In genomic region chr3:137242877-137243276, GRCm38 (mm10) we compare ENCODE assay signal across 18 mouse cellular contexts.
DNase-seq lines count a peak whose midpoint lies in the region; ATAC-seq and TF ChIP-seq lines count a peak whose summit lies in the region.
"Had no signal": no experiment of that assay in that cellular context is flagged by ENCODE, and none has a peak within 500 bp of the region (broad histone marks: within the 10 kb centered on the region; RNA-seq: fewer than 3 reads in every experiment).

No protein-coding gene starts in this region.

- no peaks in the 10 kb centered on the region; the same call in 1 of the 2 replicates for H3K4me1 ChIP-seq in lung, postnatal 0 days (ENCODE audit: insufficient read depth, low read depth, low read length)
- no peaks in the 10 kb centered on the region for H3K4me1 ChIP-seq in hindbrain, embryonic 16.5 days (ENCODE audit: control insufficient read depth, insufficient read depth, low read depth, low read length)
- H3K4me1 ChIP-seq: forebrain, embryonic 13.5 days; limb, embryonic 10.5 days; midbrain, embryonic 13.5 days; stomach, embryonic 15.5 days had no signal

- intact Hi-C loops in heart, postnatal 25 days (cut with DNase I): loop anchor here (2.0 to 10.0 kb wide), 3 partner anchors 38 to 88 kb away; no protein-coding TSS in a partner anchor

- ATAC-seq in lung, postnatal 0 days: peak; percentile 78
- no peak for ATAC-seq in hindbrain, embryonic 16.5 days
- ATAC-seq: activated CD4-positive, CD25-positive, alpha-beta regulatory T cell, adult 4 months; forebrain, embryonic 13.5 days; midbrain, embryonic 13.5 days; Patski had no signal

- TF ChIP-seq CTCF in lung, postnatal 0 days (IDR thresholded peaks at IDR 0.05): no peak

- H3K9me3 ChIP-seq in lung, postnatal 0 days (ENCODE audit: low read length): no peaks in the 10 kb centered on the region
- H3K9me3 ChIP-seq in hindbrain, embryonic 16.5 days (ENCODE audit: control insufficient read depth, low read length): no peaks in the 10 kb centered on the region
- H3K9me3 ChIP-seq: forebrain, embryonic 13.5 days; limb, embryonic 10.5 days; midbrain, embryonic 13.5 days; stomach, embryonic 15.5 days had no signal

- DNase-seq in heart, adult 11 months: peak; percentile 91
- no peak for DNase-seq in heart, postnatal 25 days (ENCODE audit: low spot score)
- peak; percentile 6 to 61 for DNase-seq in kidney, adult 8-10 months
- DNase-seq in kidney, adult 18-20 months: no peak
- DNase-seq in lung, postnatal 0 days (ENCODE audit: low spot score): peak; percentile 46
- DNase-seq in lung, postnatal 4 days: no peak
- DNase-seq: cerebellum, adult 18-20 months; cerebellum, postnatal 36 days; gastrocnemius, postnatal 36 days; right cerebral cortex, postnatal 14 days had no signal

- H3K27me3 ChIP-seq in lung, postnatal 0 days (replicated peaks; ENCODE audit: insufficient read depth, low read length): no peaks in the 10 kb centered on the region
- H3K27me3 ChIP-seq in hindbrain, embryonic 16.5 days (replicated peaks; ENCODE audit: control insufficient read depth, insufficient read depth, low read length): no peaks in the 10 kb centered on the region
- H3K27me3 ChIP-seq: forebrain, embryonic 13.5 days; midbrain, embryonic 13.5 days; Patski; stomach, embryonic 15.5 days had no signal

- H3K9ac ChIP-seq in lung, postnatal 0 days (replicated peaks; ENCODE audit: low read depth): no peak overlapping the region
- H3K9ac ChIP-seq in hindbrain, embryonic 16.5 days (ENCODE audit: low read depth, low read length): no peak overlapping the region
- H3K9ac ChIP-seq: forebrain, embryonic 13.5 days; midbrain, embryonic 13.5 days; stomach, embryonic 15.5 days had no signal

- 13% methylated on average over 1 of the region's 1 CpGs for WGBS in lung, postnatal 0 days
- WGBS in hindbrain, embryonic 16.5 days: 77% methylated on average over 1 of the region's 1 CpGs

- no peaks in the 10 kb centered on the region for H3K36me3 ChIP-seq in lung, postnatal 0 days (ENCODE audit: insufficient read depth, low read length)
- H3K36me3 ChIP-seq in hindbrain, embryonic 16.5 days (ENCODE audit: control insufficient read depth, insufficient read depth, low read length): no peaks in the 10 kb centered on the region
- H3K36me3 ChIP-seq: limb, embryonic 10.5 days; midbrain, embryonic 13.5 days; stomach, embryonic 15.5 days had no signal

- H3K4me2 ChIP-seq in lung, postnatal 0 days (replicated peaks; ENCODE audit: low read depth, low read length): no peak overlapping the region
- H3K4me2 ChIP-seq in hindbrain, embryonic 16.5 days (ENCODE audit: low read length): no peak overlapping the region
- H3K4me2 ChIP-seq: forebrain, embryonic 13.5 days; liver, embryonic 11.5 days; midbrain, embryonic 13.5 days; stomach, embryonic 15.5 days had no signal

- H3K27ac ChIP-seq in lung, postnatal 0 days (ENCODE audit: low read length): no peak overlapping the region
- H3K27ac ChIP-seq in hindbrain, embryonic 16.5 days (ENCODE audit: low read depth, low read length): no peak overlapping the region
- H3K27ac ChIP-seq: forebrain, embryonic 13.5 days; limb, embryonic 10.5 days; midbrain, embryonic 13.5 days; stomach, embryonic 15.5 days had no signal

- TF ChIP-seq EP300 in lung, postnatal 0 days (IDR thresholded peaks at IDR 0.05): peak; percentile 91

- no peak overlapping the region for H3K4me3 ChIP-seq in lung, postnatal 0 days (ENCODE audit: low read depth, low read length)
- H3K4me3 ChIP-seq in hindbrain, embryonic 16.5 days (ENCODE audit: low read length): no peak overlapping the region
- H3K4me3 ChIP-seq: forebrain, embryonic 13.5 days; limb, embryonic 10.5 days; midbrain, embryonic 13.5 days; stomach, embryonic 15.5 days had no signal

Comparison
In these comparisons a context has a peak if more than half of its experiments do, and no peak if none do; other contexts are left out.
1. DNase-seq: peak in heart, adult 11 months (single experiment), kidney, adult 8-10 months (2 of 2) and lung, postnatal 0 days (single experiment); none in heart, postnatal 25 days (single experiment), kidney, adult 18-20 months (single experiment) and lung, postnatal 4 days (0 of 2).